Mouse (Mus musculus): ENCODE results near the gene Klhdc8b. TPM values are rescaled to one million over a fixed set of nuclear protein-coding genes. Genes with fewer than 3 reads are reported as not detected.

Klhdc8b gene
- 58.4 and 59.8 TPM in 2 replicates for polyA plus RNA-seq (2015; fragmentation: Nextera tagmentation; extraction: Ambion mirVana)

DNA sequence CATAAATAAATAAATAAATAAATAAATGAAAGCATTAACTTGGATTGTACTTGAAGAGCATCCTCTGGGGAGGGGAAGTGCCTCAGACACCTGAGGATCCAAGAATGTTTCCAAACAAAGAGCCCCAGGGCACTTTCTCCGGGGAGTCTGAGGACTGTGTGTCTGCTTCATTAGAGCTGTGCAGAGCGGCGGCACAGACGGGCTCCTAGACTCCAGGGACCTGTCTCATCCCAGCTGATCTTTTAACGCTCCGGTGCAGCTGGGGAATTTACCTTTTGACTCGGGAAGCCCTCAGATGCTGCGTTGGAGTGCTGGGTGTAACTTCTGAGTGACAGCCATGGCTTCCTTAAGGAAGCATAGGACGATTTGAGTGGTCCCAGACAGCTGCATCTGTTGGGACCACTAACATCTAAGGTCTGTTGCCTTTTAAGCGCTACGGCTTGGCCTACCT, at the start of gene Klhdc8b:
Gene Klhdc8b, minus strand, starts transcription at position 401 of the 451 bp plus-strand sequence.
- Histone ChIP-seq H3K4me3 (replicated peaks) (peak within 1 kb of the TSS; percentile 87), H3K36me3 (peaks cover 35% of the 10 kb centered on the region), H3K4me1 (peaks cover 21% of the 10 kb centered on the region), H3K9me3 (replicated peaks) (no peaks in the 10 kb centered on the region), H3K9ac (replicated peaks) (peak within 1 kb of the TSS; percentile 88), H3K4me2 (peak within 1 kb of the TSS; percentile 91), H3K27ac (replicated peaks) (peak within 1 kb of the TSS; percentile 89), H3K27me3 (replicated peaks) (no peaks in the 10 kb centered on the region)
- ATAC-seq (ENCODE audit: low FRiP score), result no peak
- 32% methylated on average over 11 of the region's 11 CpGs for WGBS

DNA sequence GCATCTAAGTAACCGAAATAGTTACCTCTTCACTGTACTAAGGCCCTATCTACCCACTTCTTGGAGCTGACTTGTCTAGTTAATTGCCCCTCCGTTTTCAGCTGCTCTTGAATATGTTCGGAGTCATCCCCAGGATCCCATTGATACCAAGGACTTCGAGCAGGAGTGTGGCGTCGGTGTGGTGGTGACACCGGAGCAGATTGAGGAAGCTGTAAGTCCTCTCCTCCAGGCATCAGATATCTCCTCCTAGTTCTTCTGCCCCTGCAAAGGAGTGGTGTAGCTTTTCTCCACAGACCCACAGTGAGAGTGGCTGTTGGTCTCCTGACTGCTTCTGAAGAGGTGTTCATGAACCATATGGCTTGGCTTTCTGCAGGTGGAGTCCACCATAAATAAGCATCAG, 47.4 kb upstream of the Klhdc8b start:
- no peak for ATAC-seq (ENCODE audit: low FRiP score)
- Histone ChIP-seq H3K4me1 (peaks cover 25% of the 10 kb centered on the region), H3K27ac (replicated peaks) (no peak overlapping the region), H3K9ac (replicated peaks) (peak overlapping the region; percentile 60), H3K4me3 (replicated peaks) (peak overlapping the region; percentile 77), H3K27me3 (replicated peaks) (no peaks in the 10 kb centered on the region), H3K9me3 (replicated peaks) (no peaks in the 10 kb centered on the region), H3K4me2 (peak overlapping the region; percentile 88), H3K36me3 (peaks cover 38% of the 10 kb centered on the region)
- WGBS, result 87% methylated on average over 7 of the region's 7 CpGs

DNA sequence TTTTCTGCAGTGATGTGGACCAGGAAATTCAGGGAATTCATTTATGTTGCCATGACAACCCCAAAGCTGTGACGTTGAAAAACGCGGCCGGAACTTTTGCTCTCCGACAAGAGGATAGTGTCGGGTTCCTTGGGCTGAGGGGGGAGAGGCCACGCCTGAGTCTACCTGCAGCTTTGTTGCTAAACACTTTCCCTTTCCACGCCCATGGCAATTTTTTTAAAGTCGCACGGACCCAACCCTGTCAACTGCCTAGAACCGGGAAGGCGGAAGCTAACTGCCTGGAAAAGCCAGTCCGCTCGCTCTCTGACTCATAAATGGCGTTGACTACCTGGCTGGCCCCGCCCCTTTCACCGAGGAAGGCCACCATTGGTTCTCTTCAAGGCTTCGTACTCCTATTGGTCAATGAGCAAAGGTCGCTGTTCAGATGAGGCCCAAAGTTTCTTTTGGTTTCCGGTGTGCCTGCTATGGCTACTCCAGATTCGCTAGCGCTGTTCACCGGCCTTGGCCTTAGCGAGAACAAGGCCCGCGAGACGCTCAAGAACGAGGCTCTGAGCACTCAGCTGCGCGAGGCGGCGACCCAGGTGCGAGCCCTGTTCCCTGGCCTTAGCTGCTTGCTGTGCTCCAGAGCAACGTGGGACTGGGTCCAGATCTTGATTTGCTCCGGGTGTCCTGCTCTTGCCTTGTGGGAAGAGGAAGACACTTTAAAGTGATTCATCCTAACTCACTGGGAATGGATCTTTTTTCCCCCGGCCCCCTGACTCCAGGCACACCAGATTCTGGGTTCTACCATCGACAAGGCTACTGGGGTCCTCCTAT, 46.4 kb upstream of the Klhdc8b start, which contains the start of gene Qars:
Gene Qars, plus strand, starts transcription at position 88 of the 816 bp plus-strand sequence.
- Histone ChIP-seq H3K4me1 (peaks cover 25% of the 10 kb centered on the region), H3K4me3 (replicated peaks) (peak within 1 kb of the TSS; percentile 77), H3K27ac (replicated peaks) (peak within 1 kb of the TSS; percentile 89), H3K9me3 (replicated peaks) (no peaks in the 10 kb centered on the region), H3K36me3 (peaks cover 36% of the 10 kb centered on the region), H3K27me3 (replicated peaks) (no peaks in the 10 kb centered on the region), H3K9ac (replicated peaks) (peak within 1 kb of the TSS; percentile 60), H3K4me2 (peak within 1 kb of the TSS; percentile 88)
- peak; percentile 97 for ATAC-seq (ENCODE audit: low FRiP score)
- WGBS, result under 1% methylated on average over 37 of the region's 37 CpGs

- H3K9ac ChIP-seq (replicated peaks), result no peak overlapping the region
- H3K9me3 ChIP-seq (replicated peaks), result no peaks in the 10 kb centered on the region
- peaks cover 25% of the 10 kb centered on the region for H3K4me1 ChIP-seq
- WGBS, result 90% methylated on average over 7 of the region's 7 CpGs
- H3K27ac ChIP-seq (replicated peaks), result no peak overlapping the region; the same call in 1 of the 2 replicates
- H3K4me3 ChIP-seq (replicated peaks), result no peak overlapping the region; the same call in 1 of the 2 replicates
- H3K36me3 ChIP-seq, result peaks cover 35% of the 10 kb centered on the region
- H3K4me2 ChIP-seq, result peak overlapping the region; percentile 88
- no peaks in the 10 kb centered on the region for H3K27me3 ChIP-seq (replicated peaks)
- no peak for ATAC-seq (ENCODE audit: low FRiP score)
Measured at GRCm38 (mm10) chr9:108506901-108507300, 45.5 kb upstream of the Klhdc8b start.

GRCm38 (mm10) chr9:108499943-108500342, 38.6 kb upstream of the Klhdc8b start:
- Histone ChIP-seq H3K9ac (replicated peaks) (no peak overlapping the region), H3K4me3 (replicated peaks) (no peak overlapping the region), H3K27ac (replicated peaks) (no peak overlapping the region), H3K9me3 (replicated peaks) (no peaks in the 10 kb centered on the region), H3K4me1 (no peaks in the 10 kb centered on the region), H3K36me3 (peaks cover 85% of the 10 kb centered on the region), H3K27me3 (replicated peaks) (no peaks in the 10 kb centered on the region), H3K4me2 (no peak overlapping the region)
- no peak for ATAC-seq (ENCODE audit: low FRiP score)
- 96% methylated on average over 15 of the region's 15 CpGs for WGBS

GRCm38 (mm10) chr9:108499231-108499630, 37.9 kb upstream of the Klhdc8b start:
- no peak for ATAC-seq (ENCODE audit: low FRiP score)
- Histone ChIP-seq H3K4me2 (no peak overlapping the region), H3K9me3 (replicated peaks) (no peaks in the 10 kb centered on the region), H3K9ac (replicated peaks) (no peak overlapping the region), H3K27ac (replicated peaks) (no peak overlapping the region), H3K36me3 (peaks cover 93% of the 10 kb centered on the region), H3K4me1 (no peaks in the 10 kb centered on the region), H3K27me3 (replicated peaks) (no peaks in the 10 kb centered on the region), H3K4me3 (replicated peaks) (no peak overlapping the region)
- WGBS, result over 99% methylated on average over 7 of the region's 7 CpGs

- Histone ChIP-seq H3K9ac (replicated peaks) (no peak overlapping the region), H3K9me3 (replicated peaks) (no peaks in the 10 kb centered on the region), H3K36me3 (peaks cover 78% of the 10 kb centered on the region), H3K4me1 (peaks cover 20% of the 10 kb centered on the region), H3K4me2 (no peak overlapping the region), H3K4me3 (replicated peaks) (no peak overlapping the region), H3K27ac (replicated peaks) (no peak overlapping the region), H3K27me3 (replicated peaks) (no peaks in the 10 kb centered on the region)
- ATAC-seq (ENCODE audit: low FRiP score), result no peak
- 85% methylated on average over 10 of the region's 10 CpGs for WGBS
Measured at GRCm38 (mm10) chr9:108494905-108495304, 33.5 kb upstream of the Klhdc8b start.

GRCm38 (mm10) chr9:108494146-108494825, 32.9 kb upstream of the Klhdc8b start:
- no peaks in the 10 kb centered on the region for H3K27me3 ChIP-seq (replicated peaks)
- WGBS, result 94% methylated on average over 19 of the region's 19 CpGs
- no peaks in the 10 kb centered on the region for H3K9me3 ChIP-seq (replicated peaks)
- no peak for ATAC-seq (ENCODE audit: low FRiP score)
- H3K4me3 ChIP-seq (replicated peaks), result no peak overlapping the region
- H3K9ac ChIP-seq (replicated peaks), result no peak overlapping the region
- peaks cover 26% of the 10 kb centered on the region for H3K4me1 ChIP-seq
- peaks cover 72% of the 10 kb centered on the region for H3K36me3 ChIP-seq
- no peak overlapping the region for H3K4me2 ChIP-seq
- no peak overlapping the region for H3K27ac ChIP-seq (replicated peaks)

DNA sequence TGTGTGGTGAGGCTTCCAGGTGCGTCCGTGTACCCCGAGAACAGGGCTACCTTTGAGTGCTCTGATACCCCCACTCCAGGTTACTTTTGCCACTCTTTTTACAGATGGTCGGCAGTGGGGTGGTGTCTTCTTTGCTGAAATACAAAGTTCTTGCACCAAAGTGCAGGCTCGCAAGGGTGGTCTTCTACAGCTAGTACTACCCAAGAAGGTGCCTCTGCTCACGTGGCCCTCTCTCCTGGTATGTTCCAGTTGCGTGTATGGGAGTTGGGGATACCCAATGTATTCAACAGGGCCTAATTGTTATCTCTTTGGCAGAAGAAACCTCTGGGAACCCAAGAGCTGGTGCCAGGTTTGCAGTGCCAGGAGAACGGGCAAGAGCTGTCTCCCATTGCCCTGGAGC, 31.9 kb upstream of the Klhdc8b start:
- Histone ChIP-seq H3K36me3 (peaks cover 63% of the 10 kb centered on the region), H3K27me3 (replicated peaks) (no peaks in the 10 kb centered on the region), H3K4me2 (no peak overlapping the region), H3K4me3 (replicated peaks) (no peak overlapping the region), H3K27ac (replicated peaks) (no peak overlapping the region), H3K4me1 (peaks cover 27% of the 10 kb centered on the region), H3K9ac (replicated peaks) (no peak overlapping the region), H3K9me3 (replicated peaks) (no peaks in the 10 kb centered on the region)
- 97% methylated on average over 8 of the region's 8 CpGs for WGBS
- ATAC-seq (ENCODE audit: low FRiP score), result no peak

DNA sequence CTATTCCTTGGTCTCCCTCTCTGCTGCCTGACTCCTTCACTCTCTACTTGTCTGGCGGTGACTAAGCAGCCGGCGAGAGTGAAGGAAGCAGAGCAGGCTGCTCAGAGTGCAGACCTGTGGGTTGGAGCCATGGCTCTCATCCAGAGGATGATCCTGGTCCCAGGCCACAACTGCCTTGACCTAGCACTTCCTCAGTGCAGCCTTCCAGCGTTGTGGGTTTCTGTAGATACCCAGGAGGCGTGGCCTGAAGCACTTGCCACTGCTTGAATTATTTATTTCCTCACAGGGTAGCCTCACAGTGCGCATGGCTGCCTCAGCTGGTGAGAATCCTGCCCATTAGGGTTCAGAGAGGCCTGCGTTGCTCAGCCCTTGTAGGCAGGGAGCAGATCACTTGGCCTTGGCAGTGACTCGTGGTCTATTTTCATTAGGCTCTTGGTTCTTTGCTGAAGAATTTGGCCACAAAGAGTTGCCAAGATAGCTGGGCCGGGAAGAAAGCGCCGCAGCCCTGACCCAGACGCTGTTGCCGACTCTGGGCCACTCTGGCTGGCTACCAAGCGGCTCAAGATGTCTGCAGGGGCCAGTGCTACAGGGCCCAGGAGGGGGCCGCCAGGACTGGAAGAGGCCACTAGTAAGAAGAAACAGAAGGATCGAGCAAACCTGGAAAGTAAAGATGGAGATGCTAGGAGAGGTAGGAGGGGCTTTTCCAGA, 30.8 kb upstream of the Klhdc8b start:
- Histone ChIP-seq H3K4me1 (peaks cover 27% of the 10 kb centered on the region), H3K27ac (replicated peaks) (no peak overlapping the region), H3K9ac (replicated peaks) (peak overlapping the region; percentile 85; the same call in 1 of the 2 replicates), H3K4me2 (peak overlapping the region; percentile 92), H3K4me3 (replicated peaks) (peak overlapping the region; percentile 88), H3K27me3 (replicated peaks) (no peaks in the 10 kb centered on the region), H3K36me3 (peaks cover 54% of the 10 kb centered on the region), H3K9me3 (replicated peaks) (no peaks in the 10 kb centered on the region)
- 85% methylated on average over 16 of the region's 16 CpGs for WGBS
- ATAC-seq (ENCODE audit: low FRiP score), result no peak

DNA sequence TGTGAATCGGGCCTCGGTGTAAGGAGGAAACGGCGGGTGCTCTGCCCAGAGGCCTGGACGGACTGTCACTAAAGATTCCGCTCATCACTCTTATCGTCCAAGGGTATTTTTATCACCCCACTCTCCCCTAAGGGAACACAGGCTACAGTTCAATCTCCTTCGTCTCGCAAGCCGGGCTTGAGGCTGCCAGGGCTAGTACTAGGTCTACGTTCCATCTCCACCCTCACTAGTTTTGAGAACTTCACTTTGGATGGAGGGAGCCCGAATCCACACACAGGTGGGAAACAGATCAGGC, 29.9 kb upstream of the Klhdc8b start:
- H3K9ac ChIP-seq (replicated peaks), result peak overlapping the region; percentile 85
- H3K36me3 ChIP-seq, result peaks cover 45% of the 10 kb centered on the region
- peak overlapping the region; percentile 98 for H3K27ac ChIP-seq (replicated peaks)
- no peak for ATAC-seq (ENCODE audit: low FRiP score)
- peak overlapping the region; percentile 92 for H3K4me2 ChIP-seq
- H3K9me3 ChIP-seq (replicated peaks), result no peaks in the 10 kb centered on the region
- no peaks in the 10 kb centered on the region for H3K27me3 ChIP-seq (replicated peaks)
- peak overlapping the region; percentile 88 for H3K4me3 ChIP-seq (replicated peaks)
- WGBS, result 9% methylated on average over 12 of the region's 12 CpGs
- peaks cover 27% of the 10 kb centered on the region for H3K4me1 ChIP-seq

Data from neural tube, embryonic 15.5 days (tissue).